Mouse (Mus musculus) myocyte (in vitro differentiated cells): ENCODE results near the gene Syt2.

Experiments
- E2F4 ChIP-seq: IDR thresholded peaks from one replicate; pipeline ENCODE4 v1.6.1; 2011; ENCODE audit warnings: mild to moderate bottlenecking, control low read depth, moderate library complexity; ENCODE audit not compliant: insufficient read depth
- MYOD1 ChIP-seq, 3 experiments: IDR thresholded peaks; one replicate each; pipeline ENCODE4 v1.6.1; 2011; ENCODE audit warnings: control low read depth in 2 of 3, low read depth in 2 of 3, mild to moderate bottlenecking in 2 of 3, moderate library complexity in 1 of 3; ENCODE audit not compliant: insufficient read length in 2 of 3, control insufficient read depth in 1 of 3
- POLR2A ChIP-seq: IDR thresholded peaks from one replicate; pipeline ENCODE4 v1.6.1; 2011; ENCODE audit warnings: low read depth, mild to moderate bottlenecking, control low read depth, moderate library complexity; ENCODE audit not compliant: insufficient read length
- REST ChIP-seq: IDR thresholded peaks from one replicate; pipeline ENCODE4 v1.6.1; 2011; ENCODE audit warnings: mild to moderate bottlenecking, control low read depth, moderate library complexity; ENCODE audit not compliant: insufficient read depth, insufficient read length

DNA sequence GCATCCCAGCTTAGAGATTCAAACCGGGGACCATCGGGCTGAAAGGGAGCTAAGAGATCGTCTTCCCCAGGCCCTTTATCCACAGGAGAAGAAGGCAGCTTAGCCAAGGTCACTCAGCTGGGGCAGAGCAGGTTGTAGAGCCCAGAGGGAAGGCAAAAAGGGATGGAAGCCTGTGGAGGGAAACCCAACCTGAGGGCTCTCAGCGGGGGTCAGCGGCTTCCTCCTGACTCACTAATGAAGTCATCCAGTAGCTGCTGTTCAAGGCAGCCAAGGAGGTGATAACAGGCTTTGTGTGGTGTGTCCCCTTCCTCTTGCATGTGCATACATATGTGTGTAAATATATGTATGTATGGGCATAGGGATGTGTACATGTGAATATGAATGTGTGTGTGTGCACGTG lies 54.7 kb downstream of the Syt2 start:
- TF ChIP-seq POLR2A (no peak), REST (no peak), E2F4 (no peak), MYOD1 (IDR thresholded peaks at IDR 0.05; ENCODE audit: control insufficient read depth in 1 of 3, insufficient read length in 2 of 3, low read depth in 2 of 3) (no peak)
